Mouse (Mus musculus) layer of hippocampus, adult 2 months (tissue): ENCODE measurements around the gene Samsn1. TPM values are rescaled to one million over a fixed set of nuclear protein-coding genes. Genes with fewer than 3 reads are reported as not detected.
"Not testable (repeated sequence)": the region's sequence is repeated elsewhere in the genome, so short reads cannot be mapped to it uniquely, and the experiment has no call there.

Experiments
- DNase-seq, 2 experiments: peaks; one replicate each; pipeline ENCODE4 v3.0.0; 2022; ENCODE audit warnings: low spot score in 2 of 2
- H3K27ac ChIP-seq: fragments of 200-600 bp; 2 replicates; pipeline ENCODE4 v1.8.1; 2022
- H3K4me3 ChIP-seq: fragments of 200-600 bp; 2 replicates; pipeline ENCODE4 v1.8.1; 2022; ENCODE audit warnings: mild to moderate bottlenecking
- CTCF ChIP-seq: fragments of 200-600 bp; conservative IDR thresholded peaks from 2 replicates; pipeline ENCODE4 v1.8.1; 2022; ENCODE audit warnings: antibody characterized with exemption, mild to moderate bottlenecking, moderate library complexity
- total RNA-seq, 2 experiments: library from RNA; stranded (reverse); gene quantifications; 2 replicates each; pipeline ENCODE4 v1.2.3; 2021

Gene Samsn1
- total RNA-seq, 2 experiments from 2014 or later, result 0.97 to 1.2 TPM

DNA sequence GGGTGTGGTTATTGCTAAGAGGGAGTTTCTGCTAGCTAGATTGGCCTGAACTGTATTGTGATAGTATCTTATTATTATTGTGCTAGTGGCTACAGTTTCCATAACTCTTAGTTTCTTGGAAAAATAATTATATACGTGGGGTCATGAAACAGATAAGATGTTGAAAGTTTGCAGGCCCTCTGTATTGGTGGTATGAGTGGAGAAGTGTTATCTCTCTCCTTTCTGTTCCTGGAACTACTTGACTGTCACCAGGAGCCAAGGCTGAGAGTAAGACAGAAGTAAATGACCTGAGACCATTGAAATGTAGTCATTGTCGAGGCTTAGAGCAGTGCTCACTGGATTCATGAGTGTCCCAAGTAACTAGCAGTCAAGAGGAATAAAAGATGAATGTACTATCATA lies 169.6 kb downstream of the Samsn1 start:
- no peak for TF ChIP-seq CTCF
- H3K4me3 ChIP-seq, result no peak overlapping the region
- no peak for DNase-seq

DNA sequence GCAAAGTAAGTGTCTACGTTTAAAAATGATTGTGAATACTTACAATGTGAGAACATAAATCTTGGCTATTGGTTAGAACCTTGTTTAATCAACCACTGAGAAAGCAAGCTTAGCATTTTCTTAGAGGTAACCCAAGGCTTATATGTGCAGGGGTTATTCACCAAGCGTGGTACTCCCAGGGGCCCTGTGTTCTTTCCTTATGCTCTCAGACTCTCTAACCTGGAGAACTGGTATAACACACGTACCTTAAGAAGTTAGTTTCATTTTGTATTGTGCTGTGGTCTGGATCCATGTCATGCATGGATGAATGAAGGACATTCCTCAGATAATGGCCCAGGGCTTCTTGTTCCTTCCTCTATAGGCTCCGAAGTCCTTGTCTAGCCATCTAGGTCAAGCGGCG lies 173.0 kb downstream of the Samsn1 start:
- H3K27ac ChIP-seq, result no peak overlapping the region
- DNase-seq, result no peak
- no peak overlapping the region for H3K4me3 ChIP-seq
- no peak for TF ChIP-seq CTCF

More for the DNA sequence above, 169.6 kb downstream of the Samsn1 start:
- H3K27ac ChIP-seq, result no peak overlapping the region

DNA sequence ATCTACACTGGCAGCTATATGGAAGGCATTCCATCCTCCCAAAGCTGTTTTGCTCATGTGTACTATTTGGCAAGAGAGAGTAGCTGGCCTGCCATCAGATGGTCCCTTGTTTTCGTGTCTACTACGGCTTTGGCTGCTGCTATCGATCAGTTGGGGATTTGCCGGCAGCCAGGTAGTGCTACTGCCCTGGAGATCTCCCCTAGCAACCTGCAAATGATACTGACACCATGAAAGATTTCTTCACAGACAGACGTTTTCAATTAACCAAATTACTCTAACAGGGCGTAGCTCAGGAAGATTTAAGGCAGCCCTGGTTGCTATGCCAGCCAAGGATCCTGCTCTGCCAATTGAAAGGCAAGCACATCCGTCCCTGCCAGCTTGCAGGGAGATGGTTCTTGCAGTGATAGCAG lies 178.4 kb downstream of the Samsn1 start:
- Histone ChIP-seq H3K27ac (no peak overlapping the region), H3K4me3 (no peak overlapping the region)
- TF ChIP-seq CTCF, result no peak
- DNase-seq, result peak in 1 of 2 experiments; percentile 41

DNA sequence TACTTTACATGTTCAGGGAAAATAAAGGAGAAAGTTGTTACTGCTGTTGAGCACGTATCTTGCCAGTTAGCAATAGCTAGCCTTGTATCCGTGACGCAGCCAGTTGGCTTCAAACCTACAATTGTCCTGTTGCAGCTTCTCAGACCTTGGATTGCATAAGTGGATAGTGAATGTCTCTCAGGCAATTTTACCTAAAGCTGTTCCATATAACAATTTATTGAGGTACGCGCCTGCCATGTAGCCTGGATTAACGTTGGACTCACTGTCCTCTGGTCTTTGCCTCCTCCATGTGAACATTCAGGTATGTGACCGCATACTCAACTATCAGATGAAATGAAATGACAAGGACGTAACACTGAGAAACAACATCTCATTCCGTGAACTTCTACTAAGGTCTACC lies 179.1 kb downstream of the Samsn1 start:
- no peak for TF ChIP-seq CTCF
- Histone ChIP-seq H3K4me3 (no peak overlapping the region), H3K27ac (no peak overlapping the region)
- no peak for DNase-seq

DNA sequence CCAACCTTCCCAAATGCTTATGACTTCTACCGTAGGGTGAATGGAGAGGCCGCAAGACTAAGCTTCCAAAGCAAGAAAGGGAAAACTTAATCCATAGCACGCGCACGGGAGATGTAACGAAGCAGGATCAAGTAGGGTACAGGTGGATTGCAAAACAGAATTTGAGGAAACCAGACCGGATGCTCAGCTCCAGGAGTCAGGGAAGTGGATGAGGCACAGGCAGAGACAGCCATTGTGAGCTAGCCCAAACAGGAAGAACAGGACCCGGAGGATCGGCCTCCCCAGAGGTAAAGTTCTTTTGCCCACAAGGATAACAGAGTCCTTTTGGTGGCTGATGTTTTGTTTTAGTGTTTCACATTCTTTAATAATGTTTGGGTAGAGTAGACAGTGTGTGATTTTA lies 179.5 kb downstream of the Samsn1 start:
- no peak overlapping the region for H3K27ac ChIP-seq
- no peak for TF ChIP-seq CTCF
- H3K4me3 ChIP-seq, result no peak overlapping the region
- no peak for DNase-seq

DNA sequence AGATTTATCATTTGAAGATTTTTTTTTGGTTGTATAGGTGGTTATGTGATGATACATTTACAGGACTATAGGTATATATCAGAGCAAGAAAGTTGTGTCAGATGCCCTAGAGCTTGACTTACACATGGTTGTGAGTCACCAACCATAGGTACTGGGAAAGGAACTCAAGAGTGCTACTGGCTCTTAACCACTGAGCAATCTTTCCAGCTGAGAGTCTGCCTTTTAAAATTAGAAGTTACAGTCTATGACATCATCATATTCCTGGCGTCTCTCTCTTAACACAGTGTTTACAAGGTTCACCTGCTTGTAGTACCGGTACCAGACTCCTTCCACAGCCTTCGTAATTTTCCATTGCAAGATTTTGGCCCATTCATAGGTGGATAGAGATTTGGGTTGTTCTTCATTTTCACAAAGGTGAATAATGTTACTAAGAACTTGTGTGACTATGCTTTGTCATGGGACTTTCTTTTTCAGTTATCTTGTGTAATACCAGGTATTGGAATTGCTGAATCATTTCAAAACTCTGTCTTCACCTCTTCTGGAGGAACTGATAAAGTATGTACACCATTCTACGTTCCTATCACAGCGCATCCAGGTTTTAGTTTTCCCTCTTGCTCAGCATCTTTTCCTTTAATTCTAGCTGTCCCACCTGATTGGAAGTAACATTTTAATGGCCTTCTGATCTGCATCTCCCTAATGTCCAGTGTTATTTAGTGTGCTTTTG lies 184.2 kb downstream of the Samsn1 start:
- no peak for TF ChIP-seq CTCF
- Histone ChIP-seq H3K4me3 (no peak overlapping the region), H3K27ac (no peak overlapping the region)
- DNase-seq, result no peak

DNA sequence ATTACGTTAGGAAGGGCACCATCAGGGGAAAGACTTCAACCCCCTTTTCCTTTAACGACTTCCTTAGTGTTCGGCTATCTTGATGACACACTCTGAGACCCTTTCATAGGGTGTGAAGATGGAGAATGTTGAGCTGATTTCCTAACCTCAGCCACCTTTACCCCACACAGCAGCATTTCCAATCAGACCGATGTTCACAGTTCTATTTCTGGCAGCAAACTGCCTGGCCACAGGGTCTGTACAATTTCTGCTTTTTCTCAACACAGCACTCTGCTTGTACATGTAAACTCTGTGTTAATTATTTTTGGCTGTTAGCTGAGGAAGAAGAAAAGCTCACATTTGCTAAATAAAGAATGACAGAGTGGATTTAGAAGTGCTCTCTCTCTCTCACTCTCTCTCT lies 190.7 kb downstream of the Samsn1 start:
- Histone ChIP-seq H3K4me3 (no peak overlapping the region), H3K27ac (no peak overlapping the region)
- no peak for TF ChIP-seq CTCF
- no peak for DNase-seq

DNA sequence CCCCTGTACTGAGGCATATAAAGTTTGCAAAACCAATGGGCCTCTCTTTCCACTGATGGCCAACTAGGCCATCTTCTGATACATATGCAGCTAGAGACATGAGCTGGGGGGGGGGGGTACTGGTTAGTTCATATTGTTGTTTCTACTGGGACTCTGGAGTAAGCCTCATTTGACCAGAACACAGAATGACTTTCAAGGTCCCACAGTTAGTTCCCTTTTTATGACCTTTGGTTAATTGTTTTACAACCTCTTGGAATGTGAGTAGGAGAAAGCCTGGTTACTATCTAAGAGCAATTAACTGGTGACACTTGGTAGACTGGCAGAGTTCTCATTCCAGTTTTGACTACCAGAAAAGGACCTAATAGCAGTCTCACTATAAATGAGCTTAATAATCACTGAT lies 195.1 kb downstream of the Samsn1 start:
- DNase-seq, H3K4me3 ChIP-seq, H3K27ac ChIP-seq: not testable (repeated sequence)

DNA sequence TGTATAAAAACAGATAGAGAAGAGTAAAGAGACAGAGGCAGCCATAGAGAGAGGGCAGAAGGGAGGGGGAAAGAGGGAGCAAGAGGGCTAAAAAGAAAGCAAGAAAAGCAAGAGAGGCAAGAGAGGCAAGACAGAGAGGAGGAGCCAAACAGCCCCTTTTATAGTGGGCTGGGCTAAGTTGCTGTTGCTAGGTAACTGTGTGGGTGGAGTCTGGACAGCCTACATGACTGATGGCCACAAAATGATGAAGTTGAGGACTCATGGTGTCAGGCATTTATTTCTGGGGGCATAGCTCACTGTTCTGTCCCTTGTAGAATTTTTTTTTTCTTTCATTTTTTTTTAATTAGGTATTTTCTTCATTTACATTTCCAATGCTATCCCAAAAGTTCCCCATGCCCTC lies 195.6 kb downstream of the Samsn1 start:
- Histone ChIP-seq H3K27ac (no peak overlapping the region), H3K4me3 (no peak overlapping the region)
- no peak for TF ChIP-seq CTCF
- DNase-seq, result no peak

DNA sequence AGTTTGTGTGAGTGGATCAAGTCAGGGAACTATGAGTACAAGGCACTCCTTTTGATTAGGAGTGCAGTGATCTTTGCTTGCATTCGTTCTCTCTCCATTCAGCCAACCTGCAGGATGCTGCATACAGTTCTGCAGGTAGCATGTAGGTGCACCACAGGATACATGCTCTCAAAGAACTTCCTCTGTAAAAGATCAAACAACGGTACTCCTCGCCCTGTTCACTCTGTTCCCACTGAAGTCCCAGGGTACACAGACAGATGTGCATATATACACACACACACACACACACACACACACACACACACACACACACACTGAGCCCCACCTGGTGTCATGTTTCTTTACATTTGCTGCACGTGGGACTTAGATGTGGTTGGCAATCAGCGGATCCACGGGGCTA lies 198.9 kb downstream of the Samsn1 start:
- Histone ChIP-seq H3K27ac (no peak overlapping the region), H3K4me3 (no peak overlapping the region)
- no peak for DNase-seq
- no peak for TF ChIP-seq CTCF

DNA sequence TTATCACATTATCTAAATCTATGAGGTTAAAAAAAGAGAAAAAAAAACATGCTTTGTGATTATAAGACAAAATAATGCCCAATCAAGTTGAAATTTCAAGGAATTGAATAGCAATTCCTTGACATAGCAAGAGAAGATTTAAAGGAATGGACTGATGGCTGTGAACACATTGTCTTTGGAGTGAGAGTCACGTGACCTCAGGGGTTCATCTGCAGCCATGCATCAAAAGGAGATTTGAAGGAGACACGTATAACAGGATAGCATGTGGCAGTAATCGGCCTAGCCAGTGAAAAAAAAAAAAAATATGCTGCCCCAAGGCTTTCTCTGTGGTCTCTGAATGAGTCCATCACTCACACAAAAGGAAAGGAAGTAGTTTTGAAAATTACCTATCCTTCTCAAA lies 201.1 kb downstream of the Samsn1 start:
- TF ChIP-seq CTCF, result no peak
- no peak overlapping the region for H3K27ac ChIP-seq
- no peak overlapping the region for H3K4me3 ChIP-seq
- DNase-seq, result no peak
